Mouse (Mus musculus): ENCODE measurements around the gene Nup98. TPM values are rescaled to one million over a fixed set of nuclear protein-coding genes. Genes with fewer than 3 reads are reported as not detected.
A peak's percentile ranks its signal among the peaks of the same experiment; 100 is the strongest.

The Nup98 gene
- total and polyA plus RNA-seq, 3 experiments = 25.9 to 195 (median 45.2) TPM

- peak; percentile 74 for TF ChIP-seq ETS1 (IDR thresholded peaks at IDR 0.05; ENCODE audit: low read depth, low read length)
Measured at GRCm38 (mm10) chr7:102246956-102247797, 37.2 kb upstream of the Nup98 start (continued).

- H3K9me3 ChIP-seq (replicated peaks; ENCODE audit: insufficient read depth, low read length) = no peaks in the 10 kb centered on the region
- H3K36me3 ChIP-seq (ENCODE audit: control insufficient read depth in 1 of 2, insufficient read depth in 2 of 2, low read length in 2 of 2) = peaks cover 2 to 64% of the 10 kb centered on the region in 2 experiments
- H3K9ac ChIP-seq (ENCODE audit: control insufficient read depth, low read depth, low read length, poor library complexity, severe bottlenecking) = peak overlapping the region; percentile 97
- peaks cover 69% of the 10 kb centered on the region for H3K79me2 ChIP-seq (ENCODE audit: control insufficient read depth, insufficient read depth, low read length, poor library complexity)
- H3K4me1 ChIP-seq (ENCODE audit: control insufficient read depth in 1 of 2, insufficient read depth in 2 of 2, low read length in 2 of 2) = peaks cover 38 to 71% of the 10 kb centered on the region in 2 experiments
- TF ChIP-seq CHD1 (IDR thresholded peaks at IDR 0.05; ENCODE audit: low read depth, low read length) = no peak
- TF ChIP-seq ZKSCAN1 (IDR thresholded peaks at IDR 0.05; ENCODE audit: low read depth, low read length) = no peak
- no peak for TF ChIP-seq SMC3 (IDR thresholded peaks at IDR 0.05; ENCODE audit: low read depth, low read length)
- TF ChIP-seq RCOR1 (IDR thresholded peaks at IDR 0.05; ENCODE audit: low read depth, low read length) = no peak
- TF ChIP-seq TBP (IDR thresholded peaks at IDR 0.05; ENCODE audit: low read depth, low read length) = no peak
- no peak for TF ChIP-seq JUND (IDR thresholded peaks at IDR 0.05; ENCODE audit: low read depth, low read length)
- TF ChIP-seq ELF1 (IDR thresholded peaks at IDR 0.05; ENCODE audit: low read depth, low read length) = no peak
- TF ChIP-seq E2F4 (IDR thresholded peaks at IDR 0.05; ENCODE audit: borderline replicate concordance, low read depth, low read length) = no peak
- no peak for TF ChIP-seq EP300 (IDR thresholded peaks at IDR 0.05; ENCODE audit: low read depth in 1 of 2, low read length in 2 of 2)
- TF ChIP-seq ZC3H11A (IDR thresholded peaks at IDR 0.05; ENCODE audit: low read depth, low read length) = no peak
- TF ChIP-seq USF1 (IDR thresholded peaks at IDR 0.05; ENCODE audit: low read depth, low read length) = no peak
- TF ChIP-seq MAX (IDR thresholded peaks at IDR 0.05; ENCODE audit: low read length) = no peak
- TF ChIP-seq MAZ (IDR thresholded peaks at IDR 0.05; ENCODE audit: low read depth, low read length) = no peak
- TF ChIP-seq MYC (IDR thresholded peaks at IDR 0.05; ENCODE audit: low read depth, low read length) = no peak
- no peak for TF ChIP-seq POLR2AphosphoS2 (IDR thresholded peaks at IDR 0.05; ENCODE audit: low read length)
- no peak for TF ChIP-seq MXI1 (IDR thresholded peaks at IDR 0.05; ENCODE audit: low read depth, low read length)
- no peak for TF ChIP-seq BHLHE40 (IDR thresholded peaks at IDR 0.05; ENCODE audit: borderline replicate concordance, low read depth, low read length)
- no peak for DNase-seq (ENCODE audit: low read depth, low spot score)
- peak overlapping the region; percentile 99 for H3K27ac ChIP-seq (ENCODE audit: control insufficient read depth, low read depth, low read length)
- peak overlapping the region in 1 of 2 experiments; percentile 83; a peak in 1 of 4 replicates for H3K4me3 ChIP-seq (ENCODE audit: control insufficient read depth in 1 of 2, insufficient read depth in 1 of 2, low read depth in 2 of 2, low read length in 2 of 2)
- H3K27me3 ChIP-seq (ENCODE audit: control insufficient read depth in 1 of 2, insufficient read depth in 2 of 2, low read length in 2 of 2) = no peaks in the 10 kb centered on the region
Measured at GRCm38 (mm10) chr7:102246265-102246664, 36.3 kb upstream of the Nup98 start.

All from MEL (cell line).